ENCODE assay signal across 14 mouse cellular contexts in the genomic region with DNA sequence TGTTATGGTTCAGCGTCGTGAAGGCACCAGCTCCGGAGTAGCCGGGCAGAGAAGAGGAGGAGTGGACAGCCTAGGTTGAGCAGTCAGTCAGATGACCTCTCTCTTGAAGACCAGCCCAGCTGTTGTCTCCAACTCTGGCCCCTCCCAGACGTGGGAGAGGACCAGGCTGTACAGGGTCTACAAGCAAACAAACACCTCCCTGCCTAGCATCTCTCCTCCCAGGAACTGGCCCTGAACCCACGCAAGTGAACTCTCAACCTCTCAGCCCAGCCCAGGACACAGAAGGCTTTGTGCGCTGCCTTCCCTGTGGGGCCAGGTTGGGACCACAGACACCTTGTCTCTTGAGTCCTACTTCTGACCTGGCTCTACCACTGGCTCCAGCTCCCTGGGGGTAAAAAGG. TPM values are rescaled to one million over a fixed set of nuclear protein-coding genes. Genes with fewer than 3 reads are reported as not detected.
DNase-seq lines count a peak whose midpoint lies in the region; ATAC-seq lines count a peak whose summit lies in the region.
"Had no signal": no experiment of that assay in that cellular context is flagged by ENCODE, and none has a peak within 500 bp of the region (broad histone marks: within the 10 kb centered on the region; RNA-seq: fewer than 3 reads in every experiment).

A gene (minus strand): TSS at position 77 of the 400 bp plus-strand sequence.

- ATAC-seq in hindbrain, embryonic 13.5 days (ENCODE audit: low FRiP score) = no peak
- no peak for ATAC-seq in hindbrain, embryonic 12.5 days (ENCODE audit: low FRiP score)
- ATAC-seq in liver, embryonic 16.5 days (ENCODE audit: low read depth) = peak; percentile 47; the same call in 1 of the 2 replicates
- peak; percentile 64 for ATAC-seq in stomach, embryonic 16.5 days (ENCODE audit: insufficient read depth, low FRiP score)

- H3K9me3 ChIP-seq in hindbrain, embryonic 13.5 days = no peaks in the 10 kb centered on the region
- H3K9me3 ChIP-seq in hindbrain, embryonic 12.5 days (replicated peaks) = no peaks in the 10 kb centered on the region
- H3K9me3 ChIP-seq in liver, embryonic 16.5 days (replicated peaks; ENCODE audit: control insufficient read depth, low read length) = no peaks in the 10 kb centered on the region
- no peaks in the 10 kb centered on the region for H3K9me3 ChIP-seq in stomach, embryonic 16.5 days (replicated peaks; ENCODE audit: control insufficient read depth, low read length)
- H3K9me3 ChIP-seq: embryonic facial prominence, embryonic 12.5 days; forebrain, embryonic 12.5 days had no signal

- no peak for DNase-seq in liver
- no peak for DNase-seq in gonadal fat pad, adult 2 months (ENCODE audit: low read depth)
- DNase-seq in left cerebral cortex, postnatal 4 days = no peak
- DNase-seq: cerebellum, adult 9-10 months; right cerebral cortex, postnatal 25 days; thymus, postnatal 36 days had no signal

- H3K27me3 ChIP-seq in hindbrain, embryonic 13.5 days = no peaks in the 10 kb centered on the region
- no peaks in the 10 kb centered on the region for H3K27me3 ChIP-seq in hindbrain, embryonic 12.5 days
- H3K27me3 ChIP-seq in liver, embryonic 16.5 days (ENCODE audit: control insufficient read depth, insufficient read depth, low read depth, low read length) = no peaks in the 10 kb centered on the region
- no peaks in the 10 kb centered on the region for H3K27me3 ChIP-seq in stomach, embryonic 16.5 days (ENCODE audit: control insufficient read depth, insufficient read depth, low read length)
- H3K27me3 ChIP-seq: embryonic facial prominence, embryonic 12.5 days; forebrain, embryonic 12.5 days had no signal

- H3K4me2 ChIP-seq in hindbrain, embryonic 13.5 days = no peak within 1 kb of the TSS
- H3K4me2 ChIP-seq in hindbrain, embryonic 12.5 days (replicated peaks) = no peak within 1 kb of the TSS
- no peak within 1 kb of the TSS for H3K4me2 ChIP-seq in liver, embryonic 16.5 days (ENCODE audit: low read depth, low read length)
- no peak within 1 kb of the TSS for H3K4me2 ChIP-seq in stomach, embryonic 16.5 days (ENCODE audit: low read depth, low read length)
- H3K4me2 ChIP-seq: embryonic facial prominence, embryonic 12.5 days; forebrain, embryonic 12.5 days; liver, embryonic 11.5 days had no signal

- no peaks in the 10 kb centered on the region for H3K4me1 ChIP-seq in hindbrain, embryonic 13.5 days (replicated peaks)
- H3K4me1 ChIP-seq in hindbrain, embryonic 12.5 days = no peaks in the 10 kb centered on the region
- peaks cover 13% of the 10 kb centered on the region for H3K4me1 ChIP-seq in liver, embryonic 16.5 days (ENCODE audit: control insufficient read depth, low read depth, low read length)
- H3K4me1 ChIP-seq in stomach, embryonic 16.5 days (ENCODE audit: control insufficient read depth, insufficient read depth, low read length) = peaks cover 6% of the 10 kb centered on the region
- H3K4me1 ChIP-seq: embryonic facial prominence, embryonic 12.5 days; forebrain, embryonic 12.5 days had no signal

- H3K9ac ChIP-seq in hindbrain, embryonic 13.5 days = 0 out of 2 replicates have a peak within 1 kb of the TSS, but pooled peaks have one; percentile 35
- H3K9ac ChIP-seq in hindbrain, embryonic 12.5 days = no peak within 1 kb of the TSS; the same call in 1 of the 2 replicates
- no peak within 1 kb of the TSS for H3K9ac ChIP-seq in liver, embryonic 16.5 days (ENCODE audit: low read depth, low read length)
- no peak within 1 kb of the TSS for H3K9ac ChIP-seq in stomach, embryonic 16.5 days (ENCODE audit: low read length)
- H3K9ac ChIP-seq: embryonic facial prominence, embryonic 12.5 days; forebrain, embryonic 12.5 days had no signal

- 69% methylated on average over 7 of the region's 7 CpGs for WGBS in hindbrain, embryonic 13.5 days
- WGBS in hindbrain, embryonic 12.5 days = 67% methylated on average over 7 of the region's 7 CpGs
- WGBS in liver, embryonic 16.5 days (ENCODE audit: insufficient replicate concordance) = 66% methylated on average over 7 of the region's 7 CpGs
- 47% methylated on average over 7 of the region's 7 CpGs for WGBS in stomach, embryonic 16.5 days

- no peak within 1 kb of the TSS for H3K27ac ChIP-seq in hindbrain, embryonic 13.5 days
- H3K27ac ChIP-seq in hindbrain, embryonic 12.5 days = no peak within 1 kb of the TSS
- no peak within 1 kb of the TSS for H3K27ac ChIP-seq in liver, embryonic 16.5 days (ENCODE audit: low read length)
- H3K27ac ChIP-seq in stomach, embryonic 16.5 days (ENCODE audit: low read length) = peak within 1 kb of the TSS; percentile 43; the same call in 1 of the 2 replicates
- H3K27ac ChIP-seq: embryonic facial prominence, embryonic 12.5 days; forebrain, embryonic 12.5 days had no signal

- no peaks in the 10 kb centered on the region for H3K36me3 ChIP-seq in hindbrain, embryonic 13.5 days
- H3K36me3 ChIP-seq in hindbrain, embryonic 12.5 days = no peaks in the 10 kb centered on the region
- no peaks in the 10 kb centered on the region for H3K36me3 ChIP-seq in liver, embryonic 16.5 days (ENCODE audit: control insufficient read depth, insufficient read depth)
- no peaks in the 10 kb centered on the region for H3K36me3 ChIP-seq in stomach, embryonic 16.5 days (ENCODE audit: control insufficient read depth, insufficient read depth, low read length)
- H3K36me3 ChIP-seq: embryonic facial prominence, embryonic 12.5 days; forebrain, embryonic 12.5 days had no signal

- intact Hi-C loops in left cerebral cortex, postnatal 4 days (cut with DNase I) = no loop called here

- H3K4me3 ChIP-seq in hindbrain, embryonic 13.5 days = no peak within 1 kb of the TSS
- no peak within 1 kb of the TSS for H3K4me3 ChIP-seq in hindbrain, embryonic 12.5 days
- no peak within 1 kb of the TSS for H3K4me3 ChIP-seq in liver, embryonic 16.5 days (ENCODE audit: low read depth, low read length)
- no peak within 1 kb of the TSS for H3K4me3 ChIP-seq in stomach, embryonic 16.5 days (replicated peaks; ENCODE audit: low read length)
- H3K4me3 ChIP-seq: embryonic facial prominence, embryonic 12.5 days; forebrain, embryonic 12.5 days had no signal

RNA-seq across cellular contexts. Expression of the gene that starts here (rescaled TPM):
- 0.31 and 0.38 TPM in 2 replicates for polyA plus RNA-seq in hindbrain, embryonic 13.5 days (2015; fragmentation: Nextera tagmentation; extraction: Ambion mirVana)
- polyA plus RNA-seq in hindbrain, embryonic 12.5 days (2016; fragmentation: Nextera tagmentation; extraction: Ambion mirVana) = 0.87 and 1.1 TPM in 2 replicates
- polyA plus RNA-seq in liver, embryonic 16.5 days (2015; fragmentation: Nextera tagmentation; extraction: Ambion mirVana) = 2.2 and 2.5 TPM in 2 replicates
- 18.1 and 26.0 TPM in 2 replicates for polyA plus RNA-seq in gonadal fat pad, adult 2 months (2012; rRNA removed)
- polyA plus RNA-seq in stomach, embryonic 16.5 days (2015; fragmentation: Nextera tagmentation; extraction: Ambion mirVana) = 6.8 and 13.2 TPM in 2 replicates
- 1 to 10 TPM; 1.0 to 1.2 TPM for total RNA-seq in left cerebral cortex, postnatal 4 days (2021)
- total RNA-seq: gastrocnemius, adult 8-10 months had no signal

Comparison
In these comparisons a context has a peak if more than half of its experiments do, and no peak if none do; other contexts are left out.
1. ATAC-seq: peak in liver, embryonic 16.5 days (single experiment) and stomach, embryonic 16.5 days (single experiment); none in hindbrain, embryonic 13.5 days (single experiment) and hindbrain, embryonic 12.5 days (single experiment).